8 mouse cellular contexts compared by ENCODE assay signal in the genomic region with DNA sequence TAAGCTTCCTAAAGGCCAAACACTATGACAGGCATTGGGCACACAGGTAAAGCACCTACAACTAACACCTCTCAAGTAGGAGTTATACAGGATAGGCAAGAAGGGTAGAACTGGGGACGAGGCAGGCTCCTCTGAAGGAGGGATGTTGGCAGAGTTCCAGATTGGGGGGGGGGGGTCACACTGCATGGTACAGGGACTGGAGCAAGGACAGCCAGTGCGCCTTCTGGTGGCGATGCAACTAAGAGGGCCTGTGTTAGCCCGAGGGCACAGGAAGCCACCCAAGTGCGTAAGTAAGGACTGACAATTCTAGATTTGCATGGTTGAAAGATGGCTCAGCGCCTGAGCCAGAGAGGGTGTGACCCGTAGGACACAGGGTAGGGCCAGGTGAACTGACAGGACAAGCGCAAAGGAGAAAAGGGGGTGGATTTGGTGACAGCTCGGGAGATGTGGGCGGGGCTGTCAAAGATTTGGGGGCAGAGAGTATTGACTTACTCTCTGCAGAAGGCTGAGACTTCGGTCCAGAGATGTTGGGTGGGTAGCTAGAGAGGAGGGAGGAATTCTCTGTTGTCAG. TPM values are rescaled to one million over a fixed set of nuclear protein-coding genes. Genes with fewer than 3 reads are reported as not detected.
A peak's percentile ranks its signal among the peaks of the same experiment; 100 is the strongest.
DNase-seq lines count a peak whose midpoint lies in the region; ATAC-seq and TF ChIP-seq lines count a peak whose summit lies in the region.

No protein-coding gene starts in this region.

- TF ChIP-seq POLR2A in heart, adult 2 months (IDR thresholded peaks at IDR 0.05; ENCODE audit: insufficient read depth, low read depth, low read length): peak; percentile 28; the same call in 1 of the 2 replicates

- no peaks in the 10 kb centered on the region for H3K9me3 ChIP-seq in ES-E14 (ENCODE audit: control insufficient read depth, insufficient read depth, low read depth, low read length)
- H3K9me3 ChIP-seq in neural tube, embryonic 12.5 days: no peaks in the 10 kb centered on the region

- no peaks in the 10 kb centered on the region for H3K27me3 ChIP-seq in heart, adult 2 months (ENCODE audit: control insufficient read depth, insufficient read depth, low read length)
- peaks cover 13% of the 10 kb centered on the region for H3K27me3 ChIP-seq in neural tube, embryonic 12.5 days (replicated peaks)

- H3K79me2 ChIP-seq in heart, adult 2 months (replicated peaks; ENCODE audit: control insufficient read depth, insufficient read depth, low read length): 0 out of 2 replicates have a peak, but pooled peaks cover 2% of the 10 kb centered on the region

- peak overlapping the region; percentile 88 for H3K4me2 ChIP-seq in neural tube, embryonic 12.5 days (replicated peaks)

- 1% methylated on average over 11 of the region's 11 CpGs for WGBS in heart, adult 2 months
- 4% methylated on average over 11 of the region's 11 CpGs for WGBS in neural tube, embryonic 12.5 days

- H3K4me1 ChIP-seq in ES-E14 (ENCODE audit: control insufficient read depth in 2 of 2, insufficient read depth in 2 of 2, low read length in 2 of 2, poor library complexity in 1 of 2): peaks cover 8 to 55% of the 10 kb centered on the region in 2 experiments
- peaks cover 38% of the 10 kb centered on the region for H3K4me1 ChIP-seq in heart, adult 2 months (ENCODE audit: control insufficient read depth, insufficient read depth, low read length)
- peaks cover 50% of the 10 kb centered on the region for H3K4me1 ChIP-seq in neural tube, embryonic 12.5 days

- in situ Hi-C loops in ES-E14 (cut with MboI; ENCODE audit: low sequenced_read_pairs in 2 of 2, unreplicated experiment in 2 of 2): no loop called here

- peak; percentile 59 for TF ChIP-seq CTCF in heart, adult 2 months (IDR thresholded peaks at IDR 0.05)

- H3K27ac ChIP-seq in ES-E14 (ENCODE audit: insufficient read depth, low read depth, low read length, poor library complexity, severe bottlenecking): peak overlapping the region; percentile 90; the same call in 1 of the 2 replicates
- H3K27ac ChIP-seq in heart, adult 2 months: peak overlapping the region; percentile 99
- no peak overlapping the region for H3K27ac ChIP-seq in neural tube, embryonic 12.5 days

- intact Hi-C loops in heart, adult 2 months (cut with DNase I): no loop called here

- ATAC-seq in neural tube, embryonic 12.5 days (ENCODE audit: low FRiP score, low read depth): peak; percentile 9; the same call in 1 of the 2 replicates

- peak; percentile 89 for DNase-seq in 416B (ENCODE audit: low read depth)
- no peak for DNase-seq in ES-E14 (ENCODE audit: low read depth, low spot score)
- DNase-seq in cerebellum, postnatal 14 days: peak; percentile 51 to 69
- peak; percentile 75 to 83 for DNase-seq in heart, adult 2 months
- DNase-seq in kidney, adult 11 months: peak; percentile 82
- DNase-seq in lung, adult 18-20 months: peak; percentile 83 to 88
- peak; percentile 86 to 89 for DNase-seq in thymus, postnatal 36 days

- H3K9ac ChIP-seq in ES-E14 (ENCODE audit: insufficient read depth, low read depth, low read length, poor library complexity, severe bottlenecking): peak overlapping the region; percentile 79
- peak overlapping the region; percentile 99 for H3K9ac ChIP-seq in heart, adult 2 months (ENCODE audit: low read depth, low read length)
- no peak overlapping the region for H3K9ac ChIP-seq in neural tube, embryonic 12.5 days

- peaks cover 2% of the 10 kb centered on the region for H3K36me3 ChIP-seq in ES-E14 (ENCODE audit: control insufficient read depth, insufficient read depth, low read length, poor library complexity, severe bottlenecking)
- peaks cover 3% of the 10 kb centered on the region; the same call in 1 of the 2 replicates for H3K36me3 ChIP-seq in heart, adult 2 months (ENCODE audit: control insufficient read depth, insufficient read depth, low read length)
- H3K36me3 ChIP-seq in neural tube, embryonic 12.5 days: no peaks in the 10 kb centered on the region

- TF ChIP-seq EP300 in heart, adult 2 months (IDR thresholded peaks at IDR 0.05; ENCODE audit: insufficient read depth, low read depth, low read length): peak; percentile 48; the same call in 1 of the 2 replicates

- H3K4me3 ChIP-seq in ES-E14 (ENCODE audit: insufficient read depth in 1 of 2, low read depth in 1 of 2, low read length in 2 of 2, poor library complexity in 1 of 2, severe bottlenecking in 1 of 2): peak overlapping the region; percentile 83 to 87
- H3K4me3 ChIP-seq in heart, adult 2 months: peak overlapping the region; percentile 95
- H3K4me3 ChIP-seq in neural tube, embryonic 12.5 days: peak overlapping the region; percentile 56; the same call in 1 of the 2 replicates

TF ChIP-seq in ES-E14, 5 proteins besides CTCF, POLR2A, EP300 and RAD21:
- TF ChIP-seq ZNF384 (IDR thresholded peaks at IDR 0.05; ENCODE audit: low read depth, low read length) (no peak), CHD2 (IDR thresholded peaks at IDR 0.05; ENCODE audit: low read depth, low read length) (no peak), ZC3H11A (IDR thresholded peaks at IDR 0.05; ENCODE audit: borderline replicate concordance, low read depth, low read length) (no peak), HCFC1 (IDR thresholded peaks at IDR 0.05; ENCODE audit: borderline replicate concordance, insufficient read depth, low read length) (no peak), MAFK (IDR thresholded peaks at IDR 0.05; ENCODE audit: insufficient read depth, low read depth, low read length) (no peak)

RNA-seq across cellular contexts. Expression of a gene that starts 2.1 kb away (rescaled TPM):
- total RNA-seq in ES-E14 (2012; rRNA removed): 40.6 and 57.8 TPM in 2 replicates
- total RNA-seq in heart, adult 2 months (2021): 10 to 100 TPM; 21.1 to 21.6 TPM
- polyA plus RNA-seq in heart, adult 2 months (2012; rRNA removed): 23.6 and 28.7 TPM in 2 replicates
- polyA plus RNA-seq in neural tube, embryonic 12.5 days (2016; fragmentation: Nextera tagmentation; extraction: Ambion mirVana): 2.4 and 2.7 TPM in 2 replicates

RNA-seq across cellular contexts. Expression of a gene that starts 41.1 kb away (rescaled TPM):
- total RNA-seq in ES-E14 (2012; rRNA removed): 0.05 and 0.13 TPM in 2 replicates
- total RNA-seq in heart, adult 2 months (2021): 100 to 1,000 TPM; 118 to 133 TPM
- polyA plus RNA-seq in heart, adult 2 months (2012; rRNA removed): 55.5 and 72.8 TPM in 2 replicates
- polyA plus RNA-seq in neural tube, embryonic 12.5 days (2016; fragmentation: Nextera tagmentation; extraction: Ambion mirVana): 0.25 and 0.49 TPM in 2 replicates

RNA-seq across cellular contexts. Expression of a gene that starts 44.9 kb away (rescaled TPM):
- 0.40 and 0.79 TPM in 2 replicates for total RNA-seq in ES-E14 (2012; rRNA removed)
- not detected for total RNA-seq in heart, adult 2 months (2021)
- polyA plus RNA-seq in heart, adult 2 months (2012; rRNA removed): 0.70 TPM in 1 of 2 replicates, not detected in the other
- polyA plus RNA-seq in neural tube, embryonic 12.5 days (2016; fragmentation: Nextera tagmentation; extraction: Ambion mirVana): 0.28 and 0.38 TPM in 2 replicates

RNA-seq across cellular contexts. Expression of a gene that starts 45.0 kb away (rescaled TPM):
- total RNA-seq in ES-E14 (2012; rRNA removed): 16.8 and 21.5 TPM in 2 replicates
- total RNA-seq in heart, adult 2 months (2021): 10 to 100 TPM; 32.2 to 35.9 TPM
- 16.8 and 25.0 TPM in 2 replicates for polyA plus RNA-seq in heart, adult 2 months (2012; rRNA removed)
- polyA plus RNA-seq in neural tube, embryonic 12.5 days (2016; fragmentation: Nextera tagmentation; extraction: Ambion mirVana): 22.6 and 23.8 TPM in 2 replicates

Comparison
In these comparisons a context has a peak if more than half of its experiments do, and no peak if none do; other contexts are left out.
1. RNA of a gene that starts 41.1 kb away (total RNA-seq): 118 to 133 TPM in heart, adult 2 months; 0.05 to 0.13 TPM in ES-E14; every median in the first group is over 100 times any median in the second.
2. Peak in every context shown above with its lines, with median percentiles within 50 percentile points of each other: H3K4me3 ChIP-seq.